Mouse (Mus musculus) T-cell, adult 66 days (primary cell): ENCODE results near the gene Tanc1. TPM values are rescaled to one million over a fixed set of nuclear protein-coding genes. Genes with fewer than 3 reads are reported as not detected.

Experiments
- total RNA-seq, 2 experiments: library from RNA; stranded (reverse); gene quantifications; 3 replicates in 1 of 2; 4 replicates in 1 of 2; pipeline ENCODE4 v1.2.4; 2023

The Tanc1 gene
- 10 to 100 TPM; 44.3 to 46.9 TPM for total RNA-seq

GRCm38 (mm10) chr2:59611831-59612732, at the start of gene Tanc1:
Gene Tanc1 (plus strand): TSS chr2:59612042.

GRCm38 (mm10) chr2:59881831-59882741, 270.2 kb downstream of the Tanc1 start, which contains the start of gene Wdsub1:
Gene Wdsub1 (minus strand): TSS chr2:59882591.

Other genes with a start within 250 kb of the Tanc1 start
- 100 to 1,000 TPM; 204 to 230 TPM for gene Dapl1, start 127.4 kb upstream of the Tanc1 start, total RNA-seq